Mouse (Mus musculus): Measurements from ENCODE around the gene Aar2. TPM values are rescaled to one million over a fixed set of nuclear protein-coding genes. Genes with fewer than 3 reads are reported as not detected.
"Not testable (repeated sequence)": the region's sequence is repeated elsewhere in the genome, so short reads cannot be mapped to it uniquely, and the experiment has no call there.

The Aar2 gene
- 10.6 and 24.3 TPM in 2 replicates for total RNA-seq (2017)

DNA sequence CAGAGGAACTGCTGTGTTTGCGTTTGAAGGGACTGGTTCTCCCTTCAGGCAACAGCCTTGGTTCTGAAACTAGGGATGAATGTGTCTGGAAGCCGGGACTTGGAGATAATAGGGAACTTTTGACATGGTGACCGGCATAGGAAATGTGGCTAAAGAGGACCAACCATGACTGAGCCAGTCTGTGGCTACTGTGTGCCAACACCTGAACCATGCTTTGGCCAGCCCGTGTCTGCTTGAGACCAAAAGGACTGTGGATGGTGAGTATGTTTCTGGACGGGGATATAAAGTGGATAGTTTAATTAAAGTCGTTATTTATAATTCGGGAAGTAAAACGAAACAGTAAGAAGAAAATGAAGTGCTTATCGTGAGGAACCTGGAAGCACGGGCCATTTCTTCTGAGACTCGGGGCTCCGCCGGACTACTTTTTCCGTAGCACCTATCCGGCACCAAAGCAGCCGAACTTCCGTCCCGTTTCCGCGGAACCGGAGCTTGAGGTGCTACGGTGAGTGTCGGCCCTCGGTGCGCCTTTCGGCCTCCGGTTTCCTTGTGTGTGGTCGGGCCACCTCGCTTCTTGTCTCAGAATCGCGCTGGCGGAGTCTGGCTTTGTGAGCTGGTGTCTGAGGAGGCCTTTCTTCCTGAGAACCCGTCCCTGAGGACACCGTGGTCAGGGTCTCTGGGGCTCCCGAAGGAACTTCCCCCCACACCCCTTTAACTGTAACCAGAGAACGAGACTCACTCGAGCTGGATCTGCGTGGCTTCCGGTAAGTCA is at the start of gene Aar2:
Gene Aar2, plus strand, starts transcription at position 462 of the 769 bp plus-strand sequence.
- peak; percentile 94 for ATAC-seq (replicated peaks; ENCODE audit: low read depth, poor library complexity, severe bottlenecking)

- peak; percentile 81 for ATAC-seq (replicated peaks; ENCODE audit: low read depth, poor library complexity, severe bottlenecking)
Measured at GRCm38 (mm10) chr2:156497915-156498314, 49.5 kb upstream of the Aar2 start.

DNA sequence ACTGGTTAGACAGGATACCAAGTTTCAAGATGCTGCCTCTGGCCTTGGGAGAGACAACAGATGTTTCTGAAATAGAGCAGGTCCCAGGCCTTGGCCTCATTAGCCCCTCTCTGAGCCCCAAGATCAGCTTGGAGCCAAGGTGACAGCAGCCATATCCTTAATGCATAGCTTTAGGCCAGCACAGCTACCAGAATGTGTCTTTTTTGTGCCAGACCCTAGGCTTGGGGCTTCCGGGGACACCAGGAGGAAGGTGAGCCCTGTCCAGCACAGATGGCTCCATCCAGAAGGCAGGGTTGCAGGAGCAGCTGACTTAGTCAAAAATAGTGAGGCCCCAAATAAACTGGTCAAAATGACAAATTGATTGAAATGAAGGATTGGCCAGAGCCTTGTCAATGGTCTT is 46.4 kb upstream of the Aar2 start:
- ATAC-seq (replicated peaks; ENCODE audit: low read depth, poor library complexity, severe bottlenecking) = no peak

DNA sequence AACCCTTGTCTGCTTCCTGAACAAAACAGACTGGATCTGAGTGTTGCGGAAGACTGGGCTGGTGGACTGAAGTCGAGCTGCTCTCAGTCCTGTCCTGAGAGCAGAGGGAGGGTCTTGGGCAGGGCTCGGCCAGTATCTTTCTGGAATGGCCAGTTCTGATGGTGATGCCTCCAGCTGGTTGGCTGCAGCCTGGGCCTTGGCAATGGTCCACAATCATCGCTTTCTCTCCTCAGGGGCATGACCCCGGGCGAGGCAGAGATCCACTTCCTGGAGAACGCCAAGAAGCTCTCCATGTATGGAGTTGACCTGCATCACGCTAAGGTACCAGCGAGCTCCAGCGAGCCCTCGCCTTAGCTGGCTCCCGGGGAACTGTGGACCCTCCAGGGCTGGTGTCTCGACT is 41.9 kb upstream of the Aar2 start:
- no peak for ATAC-seq (replicated peaks; ENCODE audit: low read depth, poor library complexity, severe bottlenecking)

DNA sequence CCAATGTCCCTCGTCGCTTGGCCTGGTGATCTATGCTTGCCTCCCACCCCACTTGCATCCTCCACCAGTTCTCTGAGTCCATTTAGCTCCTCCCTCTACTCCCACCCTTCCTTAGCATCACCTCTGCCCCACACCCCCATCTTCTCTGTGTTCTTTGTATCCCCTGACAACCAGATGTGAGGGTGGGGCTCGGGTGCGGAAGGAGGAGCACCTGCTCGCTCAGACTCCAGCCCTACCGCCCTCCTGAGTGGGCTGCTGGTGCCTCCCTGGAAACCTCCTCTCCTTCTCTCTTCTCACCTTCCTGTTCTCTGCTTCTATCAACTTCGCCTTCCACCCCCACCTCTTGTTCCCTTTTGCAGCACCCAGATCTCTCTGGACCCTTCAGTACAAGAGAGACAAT is 35.4 kb upstream of the Aar2 start:
- no peak for ATAC-seq (replicated peaks; ENCODE audit: low read depth, poor library complexity, severe bottlenecking)

- ATAC-seq (replicated peaks; ENCODE audit: low read depth, poor library complexity, severe bottlenecking) = no peak
Measured at GRCm38 (mm10) chr2:156512561-156512960, 34.8 kb upstream of the Aar2 start.

DNA sequence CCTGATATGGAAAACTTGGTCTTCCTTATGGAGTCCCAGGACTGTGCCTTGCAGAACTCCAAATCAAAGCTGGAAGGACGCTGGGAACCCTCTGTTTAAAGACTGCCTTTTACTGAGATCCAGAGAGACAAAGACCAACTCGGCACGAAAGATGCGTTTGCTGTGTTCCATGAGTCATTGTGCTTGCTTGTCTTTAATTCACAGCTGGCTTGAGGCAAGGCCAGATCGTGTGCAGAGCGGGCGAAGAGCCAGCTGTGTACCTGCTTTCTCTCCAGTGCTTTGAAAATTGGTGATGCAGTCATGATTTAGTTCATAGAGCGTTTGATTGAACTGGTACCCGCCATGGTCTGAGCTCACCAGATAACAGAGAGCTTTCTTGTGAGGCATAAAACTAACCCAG is 32.3 kb upstream of the Aar2 start:
- no peak for ATAC-seq (replicated peaks; ENCODE audit: low read depth, poor library complexity, severe bottlenecking)

DNA sequence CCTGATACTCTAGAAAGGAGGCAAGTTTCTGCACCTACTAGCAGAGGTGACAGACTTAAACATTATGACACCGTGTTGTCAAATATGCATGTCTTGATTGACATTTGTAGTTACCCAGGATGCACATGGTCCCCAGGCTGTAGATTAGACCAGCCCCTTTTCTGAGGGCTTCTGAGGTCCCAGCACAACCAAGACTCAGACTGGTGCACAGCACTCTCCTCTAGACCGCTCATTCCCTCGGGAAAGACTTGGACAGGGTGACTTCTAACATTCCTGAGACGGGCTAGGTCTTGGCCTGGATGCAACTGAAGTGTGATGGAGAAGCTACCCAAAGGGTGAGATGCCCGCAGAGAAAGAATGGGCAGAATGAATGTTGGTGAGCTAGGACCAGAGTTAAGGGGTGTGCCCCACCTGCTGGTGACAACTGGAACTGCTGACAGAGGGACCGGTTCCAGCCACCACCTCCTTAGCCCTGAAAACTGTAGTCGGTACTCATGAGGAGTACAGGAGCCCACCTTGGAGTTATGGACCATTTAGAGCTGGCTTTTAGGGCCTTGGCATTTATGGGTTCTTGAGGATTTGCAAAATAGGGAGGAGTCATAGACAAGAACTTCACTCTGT is 31.7 kb upstream of the Aar2 start:
- peak; percentile 86 for ATAC-seq (replicated peaks; ENCODE audit: low read depth, poor library complexity, severe bottlenecking)

DNA sequence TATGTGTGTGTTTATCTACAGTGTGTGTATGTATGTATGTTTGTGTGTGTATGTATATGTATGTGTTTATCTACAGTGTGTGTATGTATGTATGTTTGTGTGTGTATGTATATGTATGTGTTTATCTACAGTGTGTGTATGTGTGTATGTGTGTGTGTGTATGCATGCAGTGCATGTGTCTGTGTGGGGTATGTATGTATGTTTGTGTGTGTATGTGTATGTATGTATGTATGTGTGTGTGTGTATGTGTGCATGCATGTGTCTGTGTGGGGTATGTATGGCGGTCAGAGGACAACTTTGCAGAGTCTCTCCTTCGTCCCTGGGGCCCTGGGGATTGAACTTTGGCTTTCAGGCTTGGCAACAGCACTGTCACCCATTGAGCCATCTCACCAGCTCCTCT is 30.7 kb upstream of the Aar2 start:
- not testable (repeated sequence) for ATAC-seq (replicated peaks; ENCODE audit: low read depth, poor library complexity, severe bottlenecking)

DNA sequence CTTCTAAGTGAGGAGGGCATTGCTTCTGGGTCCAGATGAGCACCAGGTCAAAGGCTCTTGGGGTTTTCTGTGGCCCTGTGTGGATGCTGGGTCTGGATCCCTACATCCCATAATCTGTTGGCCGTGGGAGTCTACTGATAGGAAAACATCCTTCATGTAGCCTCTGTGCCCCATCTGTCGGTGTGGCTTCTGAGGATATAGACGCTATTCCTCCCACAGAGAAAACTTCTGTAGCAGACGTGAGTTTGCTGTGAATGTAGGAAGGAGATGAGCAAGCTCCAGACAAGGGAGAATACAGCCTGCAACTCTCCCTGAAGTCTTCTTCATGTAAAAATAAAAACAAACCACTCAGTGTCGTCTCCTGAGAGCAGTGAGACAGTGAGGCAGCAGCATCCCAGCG is 29.1 kb upstream of the Aar2 start:
- no peak for ATAC-seq (replicated peaks; ENCODE audit: low read depth, poor library complexity, severe bottlenecking)

DNA sequence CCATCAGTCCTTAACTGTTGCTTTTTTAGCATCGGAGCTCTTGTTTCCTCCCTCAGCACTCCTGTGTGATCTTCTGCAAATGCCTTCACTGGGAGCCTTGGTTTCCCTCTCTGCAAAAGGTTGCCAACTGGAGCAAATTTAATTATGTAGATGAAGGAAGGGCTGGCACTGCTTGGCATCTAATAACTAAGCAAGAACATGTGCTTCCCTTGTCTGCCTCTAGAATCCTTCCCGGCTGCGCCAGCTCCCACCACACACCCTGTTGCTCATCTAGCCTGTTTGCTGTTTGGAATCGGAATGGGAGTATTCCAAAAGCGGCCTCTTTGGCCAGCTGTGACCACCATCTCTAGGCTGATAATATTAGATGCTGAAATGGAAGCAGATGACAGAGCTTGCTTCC is 27.8 kb upstream of the Aar2 start:
- no peak for ATAC-seq (replicated peaks; ENCODE audit: low read depth, poor library complexity, severe bottlenecking)

DNA sequence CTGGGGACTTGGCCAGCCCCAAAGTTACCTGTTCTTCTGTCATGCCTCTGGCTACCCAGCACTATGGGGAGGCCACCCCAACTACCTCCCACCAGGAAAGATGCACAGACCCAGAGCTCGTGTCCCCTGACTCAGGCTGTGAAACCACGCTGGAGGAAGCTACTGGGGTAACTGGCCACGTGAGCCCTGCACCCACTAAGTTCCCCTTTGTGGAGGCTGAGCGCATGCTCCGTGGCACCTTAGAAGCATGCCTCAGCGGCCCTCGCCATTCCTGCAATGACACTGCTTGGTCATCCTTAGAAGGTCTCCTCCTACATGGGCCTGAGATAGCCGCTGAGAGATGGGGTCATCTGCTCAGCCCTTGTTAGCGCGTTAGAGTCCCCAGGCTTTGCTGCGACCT is 24.4 kb upstream of the Aar2 start:
- peak; percentile 83 for ATAC-seq (replicated peaks; ENCODE audit: low read depth, poor library complexity, severe bottlenecking)

- no peak; the same call in 1 of the 2 replicates for ATAC-seq (replicated peaks; ENCODE audit: low read depth, poor library complexity, severe bottlenecking)
Measured at GRCm38 (mm10) chr2:156524078-156524477, 23.3 kb upstream of the Aar2 start.

DNA sequence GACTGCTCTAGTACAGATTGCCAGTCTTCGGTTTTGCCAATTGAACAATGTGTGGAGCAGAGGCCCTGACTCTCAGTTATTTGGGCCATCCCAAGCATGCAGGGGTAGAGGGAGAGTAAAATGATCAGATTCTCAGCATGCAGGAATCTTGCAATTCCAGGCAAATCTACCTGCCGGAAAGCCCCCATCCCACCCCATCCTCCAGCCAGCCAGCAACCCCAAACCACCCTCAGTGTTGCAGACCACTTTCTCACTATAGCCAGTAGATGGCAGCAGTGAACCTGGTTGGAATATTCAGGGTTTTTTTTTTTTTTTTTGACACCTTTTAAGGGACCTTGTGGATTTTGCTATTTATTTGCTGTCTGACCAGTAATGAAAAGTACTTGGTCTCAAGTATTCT is 17.7 kb upstream of the Aar2 start:
- peak; percentile 82 for ATAC-seq (replicated peaks; ENCODE audit: low read depth, poor library complexity, severe bottlenecking)

DNA sequence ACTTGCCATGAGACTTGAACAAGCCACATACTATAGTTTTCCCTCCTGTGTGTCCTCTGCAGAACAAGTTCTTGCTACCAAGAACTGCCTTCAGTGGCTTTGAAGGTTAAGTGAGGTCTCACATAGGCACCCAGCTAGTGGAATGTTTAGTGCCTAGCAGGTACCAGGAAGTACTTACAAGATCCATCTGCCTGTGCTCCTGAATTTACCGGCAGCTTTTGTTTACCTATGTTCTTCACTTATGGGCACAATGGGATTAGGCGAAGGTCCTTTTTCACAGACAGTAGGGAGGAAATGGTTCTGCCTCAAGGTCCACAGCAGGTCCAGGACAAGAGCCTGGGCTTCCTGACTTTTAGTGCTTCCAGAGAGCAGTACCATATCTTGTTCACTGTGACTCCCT is 14.2 kb upstream of the Aar2 start:
- no peak for ATAC-seq (replicated peaks; ENCODE audit: low read depth, poor library complexity, severe bottlenecking)

DNA sequence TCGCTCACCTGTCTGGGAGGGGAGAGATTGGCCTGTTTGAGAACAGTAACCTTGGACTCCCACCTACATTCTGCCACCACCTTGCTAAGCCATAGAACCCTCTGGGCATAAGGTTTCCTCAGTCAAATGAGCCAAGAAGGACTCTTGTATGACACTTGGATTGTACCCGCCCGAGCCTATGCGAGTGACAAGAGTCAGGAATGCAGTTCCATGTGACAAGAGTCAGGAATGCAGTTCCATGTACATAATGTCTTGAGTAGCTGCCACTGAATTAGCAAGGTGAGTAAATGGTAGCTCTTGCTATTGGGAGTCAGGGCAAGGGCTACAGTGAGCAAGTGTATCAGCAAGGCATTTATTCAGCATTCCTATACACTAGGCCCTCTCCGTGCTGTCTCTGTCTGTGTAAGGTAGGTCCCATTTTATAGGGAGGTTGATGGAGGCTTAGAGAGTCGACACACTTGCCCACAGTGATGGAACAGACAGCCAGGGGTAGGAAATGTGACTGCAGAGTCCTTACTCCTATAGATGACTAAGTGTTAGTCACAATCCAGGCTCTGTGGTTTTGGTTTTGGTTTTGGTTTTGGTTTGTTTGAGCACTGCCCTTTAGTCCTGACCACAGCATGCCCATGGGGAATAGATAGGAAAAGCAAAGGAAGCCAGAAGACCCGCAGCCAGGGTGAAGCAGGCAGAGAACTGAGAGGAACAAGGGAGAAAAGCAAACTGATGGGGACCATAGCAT is 8.4 kb upstream of the Aar2 start:
- ATAC-seq (replicated peaks; ENCODE audit: low read depth, poor library complexity, severe bottlenecking) = 0 out of 2 replicates have a peak, but pooled peaks have one; percentile 22

DNA sequence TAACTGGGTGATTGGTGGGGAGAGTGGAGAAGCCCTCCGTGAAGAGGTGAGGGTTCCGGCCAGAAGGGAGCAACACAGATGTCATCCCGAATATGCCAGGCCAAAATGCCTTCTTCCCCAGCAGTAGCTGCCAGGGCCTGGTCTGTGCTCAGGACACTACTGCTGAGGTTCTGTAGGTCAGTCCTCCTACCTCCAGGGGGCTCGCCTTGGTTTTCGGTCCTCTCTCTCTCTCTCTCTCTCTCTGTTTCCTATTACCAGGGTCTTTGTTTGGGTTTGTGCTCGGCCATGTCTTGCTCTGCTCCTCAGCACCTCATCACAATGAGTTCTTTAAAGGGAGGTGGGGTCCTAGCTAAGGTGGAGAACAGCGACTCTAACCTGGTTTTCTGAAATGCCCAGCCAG is 6.4 kb upstream of the Aar2 start:
- ATAC-seq (replicated peaks; ENCODE audit: low read depth, poor library complexity, severe bottlenecking) = no peak

DNA sequence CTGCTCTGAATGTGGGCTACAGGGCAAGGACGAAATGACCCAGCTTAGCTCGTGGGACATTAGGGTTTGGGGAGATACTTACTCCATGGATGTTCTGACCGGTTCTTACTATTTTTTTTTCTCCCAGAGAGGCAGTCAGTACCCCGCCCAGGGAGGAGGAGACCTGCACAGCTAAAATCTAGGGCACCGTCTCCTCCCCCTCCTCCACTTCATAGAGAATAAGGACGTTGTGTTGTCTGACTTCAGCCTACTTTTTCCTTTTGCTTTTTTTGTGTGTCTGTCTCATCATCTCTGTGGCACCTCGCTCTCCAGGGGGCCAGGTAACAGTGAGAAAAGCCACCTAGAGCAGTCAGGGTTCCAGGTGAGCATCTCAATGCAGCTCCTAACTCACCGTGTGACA is 5.0 kb upstream of the Aar2 start:
- ATAC-seq (replicated peaks; ENCODE audit: low read depth, poor library complexity, severe bottlenecking) = no peak

DNA sequence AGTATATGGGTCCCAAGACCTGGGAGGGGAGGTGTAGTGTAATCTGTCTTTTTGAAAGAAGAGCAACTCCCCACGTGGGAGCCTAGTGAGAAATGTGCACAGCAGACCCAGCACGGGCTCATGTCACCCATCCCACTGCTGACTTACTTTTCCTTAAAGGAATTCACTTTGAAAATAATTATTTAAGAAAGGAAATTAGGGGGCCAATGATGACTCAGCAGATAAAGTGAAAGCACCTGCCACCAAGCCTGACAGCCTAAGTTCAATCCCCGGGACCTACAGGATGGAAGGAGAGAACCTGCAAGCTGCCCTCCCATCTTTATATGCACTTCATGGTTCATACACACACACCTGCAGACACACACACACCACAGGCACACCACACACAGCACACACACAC is 3.6 kb upstream of the Aar2 start:
- no peak for ATAC-seq (replicated peaks; ENCODE audit: low read depth, poor library complexity, severe bottlenecking)

GRCm38 (mm10) chr2:156552421-156552820 is 5.0 kb downstream of the Aar2 start:
- no peak for ATAC-seq (replicated peaks; ENCODE audit: low read depth, poor library complexity, severe bottlenecking)

GRCm38 (mm10) chr2:156561808-156562207 is 14.4 kb downstream of the Aar2 start:
- no peak for ATAC-seq (replicated peaks; ENCODE audit: low read depth, poor library complexity, severe bottlenecking)

All from common myeloid progenitor, adult 5-6 weeks (primary cell).